Mouse (Mus musculus): ENCODE results near the gene Nt5dc2. TPM values are rescaled to one million over a fixed set of nuclear protein-coding genes. Genes with fewer than 3 reads are reported as not detected.

Gene Nt5dc2
- total RNA-seq (2021) = 48.5 and 57.7 TPM in 2 replicates
- long read RNA-seq, experiment 1, transcript Nt5dc2-204 (14 exons, 1,848 nt) = major isoform, 135 of 157 reads
- long read RNA-seq, experiment 1, partial matches to known transcripts = 6 of 157 reads
- long read RNA-seq, experiment 1, other reads (novel, unspliced or antisense) = 15 of 157 reads
- long read RNA-seq, experiment 2, transcript Nt5dc2-204 (14 exons, 1,848 nt) = major isoform, 108 of 127 reads
- long read RNA-seq, experiment 2, partial matches to known transcripts = 3 of 127 reads
- long read RNA-seq, experiment 2, other reads (novel, unspliced or antisense) = 10 of 127 reads

- DNase-seq = peak; percentile 94
Observed at GRCm38 (mm10) chr14:31130236-31131220, at the start of gene Nt5dc2. TSS of gene Nt5dc2 (plus strand) at chr14:31131053.

GRCm38 (mm10) chr14:31081147-31081546, 49.7 kb upstream of the Nt5dc2 start:
- DNase-seq = no peak

- no peak for DNase-seq
Observed at GRCm38 (mm10) chr14:31087433-31087832, 43.4 kb upstream of the Nt5dc2 start.

GRCm38 (mm10) chr14:31088515-31088914, 42.3 kb upstream of the Nt5dc2 start:
- DNase-seq = no peak

GRCm38 (mm10) chr14:31089918-31090317, 40.9 kb upstream of the Nt5dc2 start:
- DNase-seq = no peak

- DNase-seq = no peak
Observed at GRCm38 (mm10) chr14:31105156-31105555, 25.7 kb upstream of the Nt5dc2 start.

GRCm38 (mm10) chr14:31110613-31111012, 20.2 kb upstream of the Nt5dc2 start:
- no peak for DNase-seq

- DNase-seq = no peak
Observed at GRCm38 (mm10) chr14:31112187-31112586, 18.7 kb upstream of the Nt5dc2 start.

GRCm38 (mm10) chr14:31114011-31114410, 16.8 kb upstream of the Nt5dc2 start:
- no peak for DNase-seq

GRCm38 (mm10) chr14:31115522-31115921, 15.3 kb upstream of the Nt5dc2 start:
- DNase-seq = no peak

GRCm38 (mm10) chr14:31125106-31126075, 5.5 kb upstream of the Nt5dc2 start:
- DNase-seq = no peak

- DNase-seq = no peak
Observed at GRCm38 (mm10) chr14:31126826-31127225, 4.0 kb upstream of the Nt5dc2 start.

- peak; percentile 75 for DNase-seq
Observed at GRCm38 (mm10) chr14:31128101-31128825, 2.6 kb upstream of the Nt5dc2 start.

- peak; percentile 98 for DNase-seq
Observed at GRCm38 (mm10) chr14:31128826-31129219, 2.0 kb upstream of the Nt5dc2 start, which contains the start of gene Smim4. TSS of gene Smim4 (minus strand) at chr14:31128956.

GRCm38 (mm10) chr14:31129326-31130235, 1.3 kb upstream of the Nt5dc2 start:
- no peak for DNase-seq

- DNase-seq = no peak
Observed at GRCm38 (mm10) chr14:31131272-31131821, 494 bp downstream of the Nt5dc2 start.

- peak; percentile 43 for DNase-seq
Observed at GRCm38 (mm10) chr14:31132031-31132430, 1.2 kb downstream of the Nt5dc2 start.

- no peak for DNase-seq
Observed at GRCm38 (mm10) chr14:31132491-31132975, 1.7 kb downstream of the Nt5dc2 start.

- DNase-seq = no peak
Observed at GRCm38 (mm10) chr14:31133023-31133665, 2.3 kb downstream of the Nt5dc2 start.
